Mouse (Mus musculus) cerebellum, adult 2 months (tissue): ENCODE measurements around the gene Ifitm6. TPM values are rescaled to one million over a fixed set of nuclear protein-coding genes. Genes with fewer than 3 reads are reported as not detected.

Experiments used
- DNase-seq, 2 experiments: peaks; one replicate each; pipeline ENCODE4 v3.0.0; 2021
- H3K27ac ChIP-seq: fragments of 200-500 bp; 2 replicates; pipeline ENCODE4 v1.5.1; 2012; ENCODE audit warnings: low read length, control low read depth, inconsistent platforms; ENCODE audit not compliant: insufficient read depth
- H3K27me3 ChIP-seq: fragments of 200-500 bp; 2 replicates; pipeline ENCODE4 v1.6.1; 2012; ENCODE audit warnings: inconsistent platforms, mild to moderate bottlenecking, low read length, moderate library complexity; ENCODE audit not compliant: control insufficient read depth, insufficient read depth
- H3K4me1 ChIP-seq: fragments of 200-500 bp; 2 replicates; pipeline ENCODE4 v1.6.1; 2011; ENCODE audit warnings: low read length; ENCODE audit not compliant: control insufficient read depth, insufficient read depth
- H3K4me3 ChIP-seq: fragments of 200-500 bp; replicated peaks from 2 replicates; pipeline ENCODE3; 2011; ENCODE audit warnings: mild to moderate bottlenecking, low read depth, low read length, control low read depth; ENCODE audit not compliant: insufficient read depth
- CTCF ChIP-seq: fragments of 200-500 bp; IDR thresholded peaks from 2 replicates; pipeline ENCODE4 v1.5.1; 2011; ENCODE audit warnings: low read depth, mild to moderate bottlenecking, control low read depth, low read length, moderate library complexity, borderline replicate concordance; ENCODE audit not compliant: insufficient read depth
- POLR2A ChIP-seq: fragments of 200-500 bp; IDR thresholded peaks from 2 replicates; pipeline ENCODE4 v1.6.1; 2011; ENCODE audit warnings: low read length, control low read depth, borderline replicate concordance; ENCODE audit not compliant: insufficient read depth
- WGBS: fragments of 180-500 bp; shearing (Covaris S2); methylation state at CpG from one replicate; pipeline ENCODE4 v1.1.7; 2018; 5-methylcytosine and 5-hydroxymethylcytosine counted together
- polyA plus RNA-seq: library from polyadenylated mRNA; depleted of rRNA; stranded (reverse); fragments of >200 nt; gene quantifications from 2 replicates; pipeline ENCODE4 v1.2.3, GENCODE M21; 2012

Gene Ifitm6
- polyA plus RNA-seq, 1 experiment = 0.56 TPM

DNA sequence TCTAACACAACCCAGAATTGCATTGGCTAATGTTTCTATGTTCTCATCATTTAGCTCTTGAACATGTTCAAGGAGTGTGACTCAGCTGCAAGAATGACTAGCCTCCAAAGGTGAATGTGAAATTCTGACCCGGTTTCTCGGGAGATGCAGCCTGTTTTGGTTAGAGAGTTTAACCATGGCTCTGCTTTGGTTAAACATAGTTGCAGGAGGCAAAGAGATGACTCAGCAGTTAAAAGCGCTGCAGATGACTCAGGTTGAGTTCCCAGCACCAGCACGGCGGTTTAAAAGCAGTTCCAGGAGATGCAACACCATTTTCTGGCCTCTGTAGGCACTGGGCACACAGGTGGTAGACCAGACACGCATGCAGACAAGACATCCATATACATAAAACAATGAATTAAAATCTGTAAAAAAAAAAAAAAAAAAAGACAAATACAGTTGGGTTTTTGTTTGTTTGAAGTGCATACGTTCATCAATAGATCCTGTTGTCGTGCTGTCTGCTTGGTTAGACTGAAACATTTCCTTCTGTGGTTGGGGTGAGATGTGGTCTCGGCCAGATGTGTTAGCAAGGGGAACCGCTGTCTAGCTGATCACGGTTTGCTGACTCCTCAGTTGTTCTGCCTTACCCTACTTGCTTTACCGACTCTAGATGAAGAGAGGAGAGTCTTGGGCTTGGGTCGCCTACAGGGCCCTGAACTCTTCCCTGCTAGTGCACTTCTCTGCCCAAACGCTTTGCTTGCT lies 41.0 kb upstream of the Ifitm6 start:
- no peak for TF ChIP-seq CTCF
- TF ChIP-seq POLR2A = no peak
- Histone ChIP-seq H3K4me1 (peaks cover 19% of the 10 kb centered on the region), H3K4me3 (no peak overlapping the region), H3K27me3 (no peaks in the 10 kb centered on the region), H3K27ac (no peak overlapping the region)
- WGBS = 96% methylated on average over 14 of the region's 14 CpGs
- DNase-seq = no peak

DNA sequence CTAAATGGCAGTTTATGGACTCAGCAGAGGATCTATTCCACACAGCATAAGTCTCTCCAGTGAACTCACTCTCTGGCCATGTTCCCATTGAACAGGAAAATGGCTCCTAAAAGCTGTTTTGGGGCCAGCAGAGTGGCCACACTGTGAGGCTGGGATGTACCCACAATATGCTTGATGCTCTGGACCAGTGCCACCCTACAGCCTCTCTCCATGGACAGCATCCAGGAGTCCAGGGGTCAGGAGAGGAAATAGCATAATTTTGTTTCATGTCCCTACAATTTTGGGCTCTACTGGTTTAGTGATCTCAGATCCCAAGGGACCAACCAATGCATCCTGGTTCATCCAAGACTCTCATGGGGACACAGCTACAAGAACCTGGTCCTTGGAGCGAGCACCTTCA lies 39.8 kb upstream of the Ifitm6 start:
- no peak overlapping the region for H3K4me3 ChIP-seq
- no peak for DNase-seq
- no peak overlapping the region for H3K27ac ChIP-seq
- H3K4me1 ChIP-seq = peaks cover 7% of the 10 kb centered on the region; the same call in 1 of the 2 replicates
- TF ChIP-seq POLR2A (no peak), CTCF (no peak)
- no peaks in the 10 kb centered on the region for H3K27me3 ChIP-seq
- 90% methylated on average over 1 of the region's 1 CpGs for WGBS

DNA sequence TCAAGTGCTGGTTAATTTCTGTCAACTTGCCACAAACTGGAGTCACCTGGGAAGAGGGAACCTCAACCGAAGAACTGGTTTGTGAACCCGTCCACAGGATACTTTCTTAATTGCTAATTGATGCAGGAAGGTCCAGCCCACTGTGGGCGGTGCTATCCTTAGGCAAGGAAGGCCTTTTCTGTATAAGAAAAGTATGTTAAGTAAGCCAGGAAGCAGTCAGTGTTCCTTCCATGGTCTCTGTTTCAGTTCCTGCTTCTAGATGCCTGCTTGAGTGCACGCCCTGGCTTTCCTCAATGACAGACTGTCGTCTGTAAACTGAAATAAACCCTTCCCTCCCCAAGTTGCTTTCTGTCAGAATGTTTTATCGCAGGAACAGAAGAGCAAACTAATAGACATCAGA lies 39.3 kb upstream of the Ifitm6 start:
- peaks cover 6% of the 10 kb centered on the region; the same call in 1 of the 2 replicates for H3K4me1 ChIP-seq
- H3K27me3 ChIP-seq = no peaks in the 10 kb centered on the region
- no peak for DNase-seq
- TF ChIP-seq POLR2A = no peak
- no peak for TF ChIP-seq CTCF
- 90% methylated on average over 6 of the region's 6 CpGs for WGBS
- no peak overlapping the region for H3K27ac ChIP-seq
- H3K4me3 ChIP-seq = no peak overlapping the region

DNA sequence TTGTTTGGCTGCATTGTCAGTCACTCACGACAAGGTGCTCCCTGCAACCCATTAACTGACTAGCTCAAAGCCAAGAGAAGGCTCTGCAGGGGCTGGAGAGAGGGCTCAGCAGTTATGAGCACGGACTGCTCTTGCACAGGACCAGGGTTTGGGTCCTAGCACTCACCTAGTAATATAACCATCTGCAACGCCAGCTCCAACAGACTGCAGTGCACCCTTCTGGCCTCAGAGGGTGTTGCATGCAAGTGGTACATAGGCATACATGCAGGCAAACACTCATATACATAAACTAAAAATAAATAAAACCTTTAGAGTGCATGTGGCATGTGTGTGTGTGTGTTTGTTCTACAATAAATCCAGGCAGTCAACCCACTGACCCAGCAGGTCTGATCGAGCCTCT lies 38.1 kb upstream of the Ifitm6 start:
- H3K4me1 ChIP-seq = no peaks in the 10 kb centered on the region
- WGBS = 90% methylated on average over 4 of the region's 4 CpGs
- no peak for TF ChIP-seq POLR2A
- no peak for TF ChIP-seq CTCF
- no peak overlapping the region for H3K4me3 ChIP-seq
- no peak for DNase-seq
- H3K27me3 ChIP-seq = no peaks in the 10 kb centered on the region
- H3K27ac ChIP-seq = no peak overlapping the region

DNA sequence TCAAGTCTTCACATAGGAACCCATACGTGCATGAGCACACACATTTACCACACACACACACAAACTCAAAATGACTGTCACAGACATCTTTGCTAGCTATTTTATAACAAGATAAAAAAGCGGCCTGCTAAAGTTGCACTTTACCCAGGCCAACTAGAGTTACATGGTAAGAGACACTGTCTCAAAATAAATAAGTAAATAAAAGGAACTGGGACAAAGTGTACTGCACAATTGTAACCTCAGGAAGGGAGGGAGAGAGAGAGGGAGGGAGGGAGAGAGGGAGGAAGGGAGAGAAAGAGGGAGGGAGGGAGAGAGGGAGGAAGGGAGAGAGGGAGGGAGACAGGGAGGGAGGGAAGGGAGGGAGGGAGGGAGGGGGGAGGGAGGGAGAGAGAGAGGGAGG lies 34.7 kb upstream of the Ifitm6 start:
- no peak overlapping the region for H3K27ac ChIP-seq
- no peaks in the 10 kb centered on the region for H3K4me1 ChIP-seq
- no peak overlapping the region for H3K4me3 ChIP-seq
- no peak for DNase-seq
- no peaks in the 10 kb centered on the region for H3K27me3 ChIP-seq
- 79% methylated on average over 2 of the region's 2 CpGs for WGBS
- TF ChIP-seq CTCF = no peak
- TF ChIP-seq POLR2A = no peak

DNA sequence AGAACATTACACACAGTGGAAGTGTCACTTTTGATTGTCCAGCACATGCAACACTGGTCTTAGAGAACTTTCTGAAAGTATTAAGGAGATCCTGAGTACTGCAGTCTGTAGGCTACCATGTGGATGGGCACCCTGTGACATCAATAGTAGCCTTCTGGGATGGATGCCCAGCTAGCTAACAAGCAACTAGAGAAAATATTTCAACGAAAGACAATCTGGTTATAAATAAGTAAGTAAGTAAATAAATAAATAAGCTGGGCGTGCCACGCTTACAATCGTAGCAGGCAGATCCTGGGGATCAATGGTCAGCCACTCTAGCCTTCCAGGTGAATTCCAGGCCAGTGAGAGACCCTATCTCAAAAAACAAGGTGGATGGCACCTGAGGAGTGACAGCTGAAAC lies 34.3 kb upstream of the Ifitm6 start:
- 85% methylated on average over 4 of the region's 4 CpGs for WGBS
- Histone ChIP-seq H3K4me3 (no peak overlapping the region), H3K27ac (no peak overlapping the region), H3K4me1 (no peaks in the 10 kb centered on the region), H3K27me3 (no peaks in the 10 kb centered on the region)
- DNase-seq = no peak
- TF ChIP-seq POLR2A = no peak
- TF ChIP-seq CTCF = no peak

DNA sequence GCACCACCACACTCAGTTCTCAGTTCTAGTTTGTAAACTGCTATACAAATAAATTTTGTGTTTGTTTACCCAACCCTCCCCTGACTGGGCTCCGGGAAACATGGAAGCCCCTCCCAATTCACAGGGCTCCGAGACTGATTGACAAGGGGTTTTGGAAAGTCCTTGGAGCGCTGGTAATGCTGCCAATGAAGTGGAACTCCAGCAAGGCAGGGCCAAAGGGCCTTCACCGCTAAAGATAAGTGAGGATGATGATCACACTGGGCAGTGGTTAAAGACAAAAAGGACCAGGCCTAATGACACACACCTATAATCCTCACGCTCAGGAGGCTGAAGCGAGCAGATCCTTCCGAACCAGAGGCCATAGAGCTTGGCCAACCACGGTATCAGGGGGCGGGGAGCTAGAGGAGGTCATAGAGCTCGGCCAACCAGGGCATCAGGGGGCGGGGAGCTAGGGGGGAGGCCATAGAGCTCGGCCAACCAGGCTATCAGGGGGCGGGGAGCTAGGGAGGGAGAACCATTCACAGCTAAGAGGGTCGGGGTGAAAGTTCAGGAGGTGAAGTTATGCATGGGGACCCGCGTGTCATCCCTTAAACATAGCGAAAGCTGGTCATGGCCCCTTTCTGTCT lies 33.4 kb upstream of the Ifitm6 start:
- H3K4me1 ChIP-seq = no peaks in the 10 kb centered on the region
- H3K27ac ChIP-seq = no peak overlapping the region
- WGBS = 74% methylated on average over 17 of the region's 17 CpGs
- H3K27me3 ChIP-seq = no peaks in the 10 kb centered on the region
- no peak for DNase-seq
- TF ChIP-seq POLR2A (no peak), CTCF (no peak)
- no peak overlapping the region for H3K4me3 ChIP-seq

DNA sequence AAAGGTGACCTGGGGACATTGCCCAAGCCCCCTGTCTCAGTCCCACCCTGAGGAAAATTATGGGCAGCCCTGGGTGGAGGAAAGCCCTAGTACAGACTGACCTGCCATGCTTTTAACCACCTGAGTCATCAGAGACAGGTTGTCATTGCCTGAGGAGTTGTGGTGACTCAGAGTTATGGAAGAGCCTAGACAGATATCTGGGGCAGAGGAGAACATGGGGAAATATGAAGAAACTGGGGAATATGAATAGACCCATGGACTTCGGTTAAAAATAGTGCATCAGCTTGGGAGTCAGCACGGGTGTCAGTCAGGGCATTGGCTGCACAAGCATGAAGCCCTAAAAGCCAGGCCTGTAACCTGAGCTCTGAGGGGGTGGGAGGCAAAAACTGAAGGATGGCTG lies 31.6 kb upstream of the Ifitm6 start:
- no peak for DNase-seq
- WGBS = 82% methylated on average over 2 of the region's 2 CpGs
- Histone ChIP-seq H3K4me1 (no peaks in the 10 kb centered on the region), H3K27ac (no peak overlapping the region), H3K4me3 (no peak overlapping the region), H3K27me3 (no peaks in the 10 kb centered on the region)
- TF ChIP-seq CTCF = no peak
- TF ChIP-seq POLR2A = no peak
